Mouse (Mus musculus): ENCODE data around the gene Vps51.

- TF ChIP-seq CTCF (IDR thresholded peaks at IDR 0.05; ENCODE audit: insufficient read depth, low read depth, low read length) (no peak), POLR2A (IDR thresholded peaks at IDR 0.05; ENCODE audit: insufficient read depth, low read depth, low read length) (no peak)
These were observed 7.2 kb downstream of the Vps51 start for GRCm38 (mm10) chr19:6069851-6070250.
